Mouse (Mus musculus) E14TG2a.4 (cell line): Measurements from ENCODE around the gene Vmn1r184.
"Not testable (repeated sequence)": the region's sequence is repeated elsewhere in the genome, so short reads cannot be mapped to it uniquely, and the experiment has no call there.

Experiments used
- CTCF ChIP-seq: conservative IDR thresholded peaks from 2 replicates; pipeline ENCODE4 v1.5.1; 2014; ENCODE audit warnings: low read length
- NANOG ChIP-seq: IDR thresholded peaks from 2 replicates; pipeline ENCODE4 v1.6.1; 2014; ENCODE audit warnings: borderline replicate concordance, low read length, mixed read lengths

GRCm38 (mm10) chr7:26311786-26312185 is 51.7 kb downstream of the Vmn1r184 start:
- not testable (repeated sequence) for TF ChIP-seq CTCF, NANOG
